Mouse (Mus musculus) kidney, adult 2 months (tissue): ENCODE measurements around the gene Gpc5. TPM values are rescaled to one million over a fixed set of nuclear protein-coding genes. Genes with fewer than 3 reads are reported as not detected.
A peak's percentile ranks its signal among the peaks of the same experiment; 100 is the strongest.

Experiments used
- DNase-seq: peaks from one replicate; pipeline ENCODE4 v3.0.0; 2021
- H3K27ac ChIP-seq: fragments of 200-500 bp; 2 replicates; pipeline ENCODE4 v1.5.1; 2012; ENCODE audit warnings: low read depth, low read length, control low read depth, inconsistent platforms; ENCODE audit not compliant: insufficient read depth
- H3K27me3 ChIP-seq: fragments of 200-500 bp; replicated peaks from 2 replicates; pipeline ENCODE4 v1.6.1; 2012; ENCODE audit warnings: mild to moderate bottlenecking, moderate library complexity, low read length, inconsistent platforms; ENCODE audit not compliant: control insufficient read depth, insufficient read depth
- H3K36me3 ChIP-seq: fragments of 200-500 bp; 2 replicates; pipeline ENCODE4 v1.6.1; 2012; ENCODE audit warnings: mild to moderate bottlenecking, moderate library complexity, low read length, inconsistent platforms; ENCODE audit not compliant: control insufficient read depth, insufficient read depth
- H3K4me1 ChIP-seq: fragments of 200-500 bp; 2 replicates; pipeline ENCODE4 v1.6.1; 2011; ENCODE audit warnings: low read length; ENCODE audit not compliant: control insufficient read depth, insufficient read depth
- H3K4me3 ChIP-seq: fragments of 200-500 bp; 2 replicates; pipeline ENCODE4 v1.5.1; 2011; ENCODE audit warnings: mild to moderate bottlenecking, low read depth, low read length, control low read depth; ENCODE audit not compliant: insufficient read depth
- CTCF ChIP-seq: fragments of 200-500 bp; conservative IDR thresholded peaks from 2 replicates; pipeline ENCODE4 v1.5.1; 2011; ENCODE audit warnings: low read depth, mild to moderate bottlenecking, control low read depth, low read length, moderate library complexity, mixed read lengths; ENCODE audit not compliant: insufficient read depth, insufficient read length
- POLR2A ChIP-seq: fragments of 200-500 bp; IDR thresholded peaks from one replicate; pipeline ENCODE4 v1.6.1; 2011; ENCODE audit warnings: low read depth, low read length, control low read depth
- WGBS: fragments of 180-500 bp; shearing (Covaris S2); methylation state at CpG from one replicate; pipeline ENCODE4 v1.1.7; 2018; 5-methylcytosine and 5-hydroxymethylcytosine counted together
- polyA plus RNA-seq: library from polyadenylated mRNA; depleted of rRNA; stranded (reverse); fragments of >200 nt; gene quantifications from 2 replicates; pipeline ENCODE4 v1.2.3, GENCODE M21; 2012

The Gpc5 gene
- polyA plus RNA-seq, 1 experiment = 0.69 TPM

DNA sequence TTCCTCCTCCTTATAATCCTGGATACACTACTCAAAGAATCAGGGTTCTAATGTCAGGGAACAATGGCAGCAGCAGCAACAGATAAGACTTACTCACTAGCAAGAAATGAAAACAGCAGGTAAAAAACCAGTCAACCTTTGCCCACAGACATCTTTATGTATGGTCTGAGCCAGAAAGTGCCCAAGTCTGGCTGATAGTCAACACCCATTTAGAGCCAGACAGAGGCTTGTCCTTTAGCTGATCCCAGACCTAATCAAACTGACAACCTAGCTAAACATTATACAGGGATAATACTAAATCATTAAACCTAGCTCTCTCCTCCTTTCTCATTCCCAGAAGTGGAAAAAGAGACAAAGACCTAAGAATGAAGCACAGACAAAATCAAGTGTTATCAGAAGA, 1225.5 kb downstream of the Gpc5 start:
- no peaks in the 10 kb centered on the region for H3K4me1 ChIP-seq
- no peak overlapping the region for H3K4me3 ChIP-seq
- H3K27ac ChIP-seq = no peak overlapping the region
- no peaks in the 10 kb centered on the region for H3K27me3 ChIP-seq
- TF ChIP-seq POLR2A (no peak), CTCF (no peak)
- no peaks in the 10 kb centered on the region for H3K36me3 ChIP-seq
- peak; percentile 51 for DNase-seq

DNA sequence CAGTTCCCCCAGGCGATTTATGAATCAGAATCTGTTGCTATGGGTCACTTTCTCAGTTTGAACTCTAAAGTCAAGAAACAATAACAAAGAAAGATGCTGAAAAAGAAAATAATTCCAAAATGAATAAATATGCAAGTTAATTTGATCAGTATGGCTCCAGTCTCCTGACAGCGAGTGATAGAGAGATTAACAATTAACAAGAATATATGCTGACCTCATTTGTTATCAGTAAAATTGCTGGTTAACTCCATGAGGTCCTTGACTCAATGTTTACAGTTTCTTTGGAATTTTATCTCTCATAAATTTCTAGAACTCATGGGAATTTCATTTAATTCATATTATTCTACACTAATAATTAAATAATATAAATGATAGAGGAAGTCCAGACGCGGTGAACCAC, 1244.2 kb downstream of the Gpc5 start:
- Histone ChIP-seq H3K4me3 (no peak overlapping the region), H3K4me1 (no peaks in the 10 kb centered on the region), H3K27ac (no peak overlapping the region), H3K27me3 (no peaks in the 10 kb centered on the region), H3K36me3 (no peaks in the 10 kb centered on the region)
- DNase-seq = no peak
- 76% methylated on average over 4 of the region's 4 CpGs for WGBS
- no peak for TF ChIP-seq POLR2A
- TF ChIP-seq CTCF = no peak

DNA sequence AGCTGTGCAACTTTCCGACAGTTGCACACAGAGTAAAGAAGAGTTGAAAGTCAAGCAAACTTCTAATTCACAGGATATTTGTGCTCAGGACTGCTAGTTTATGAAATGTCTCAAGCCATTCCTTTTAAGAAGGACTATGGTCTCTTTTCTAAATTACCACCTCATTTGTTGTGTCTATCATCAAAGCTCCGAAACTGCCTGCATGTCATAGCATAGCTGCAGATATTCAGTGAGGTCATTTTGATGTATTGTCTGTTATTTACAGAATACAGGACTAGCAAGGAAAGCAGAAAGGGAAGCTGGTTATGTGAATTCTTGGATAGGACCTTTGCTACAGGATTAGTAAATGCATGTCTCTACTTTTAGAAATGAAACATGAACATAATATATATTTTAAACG, 1246.4 kb downstream of the Gpc5 start:
- WGBS = 87% methylated on average over 3 of the region's 3 CpGs
- Histone ChIP-seq H3K27ac (no peak overlapping the region), H3K36me3 (no peaks in the 10 kb centered on the region), H3K4me1 (no peaks in the 10 kb centered on the region), H3K27me3 (no peaks in the 10 kb centered on the region), H3K4me3 (no peak overlapping the region)
- DNase-seq = no peak
- TF ChIP-seq CTCF = no peak
- no peak for TF ChIP-seq POLR2A

DNA sequence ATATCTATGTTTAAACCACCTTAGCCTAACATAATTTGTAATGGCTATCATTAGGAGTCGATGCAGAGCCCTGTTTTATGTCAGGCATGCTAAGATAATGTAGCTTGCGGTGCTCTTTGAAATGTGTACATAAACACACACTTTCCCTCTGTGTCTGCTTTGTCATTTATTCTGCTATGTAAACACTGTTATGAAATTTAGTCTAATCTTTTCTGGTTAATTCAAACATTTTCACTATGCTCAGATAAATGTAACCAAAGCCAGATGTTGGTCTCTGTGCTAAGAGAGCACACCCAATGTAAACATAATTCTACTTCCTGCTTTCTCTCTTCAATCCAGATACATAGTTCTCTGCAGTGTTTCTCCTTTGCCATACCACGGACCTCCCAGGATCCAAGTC, 1256.5 kb downstream of the Gpc5 start:
- Histone ChIP-seq H3K4me1 (no peaks in the 10 kb centered on the region), H3K27ac (no peak overlapping the region), H3K27me3 (no peaks in the 10 kb centered on the region), H3K36me3 (no peaks in the 10 kb centered on the region), H3K4me3 (no peak overlapping the region)
- WGBS = 78% methylated on average over 3 of the region's 3 CpGs
- DNase-seq = no peak
- TF ChIP-seq CTCF (no peak), POLR2A (no peak)

DNA sequence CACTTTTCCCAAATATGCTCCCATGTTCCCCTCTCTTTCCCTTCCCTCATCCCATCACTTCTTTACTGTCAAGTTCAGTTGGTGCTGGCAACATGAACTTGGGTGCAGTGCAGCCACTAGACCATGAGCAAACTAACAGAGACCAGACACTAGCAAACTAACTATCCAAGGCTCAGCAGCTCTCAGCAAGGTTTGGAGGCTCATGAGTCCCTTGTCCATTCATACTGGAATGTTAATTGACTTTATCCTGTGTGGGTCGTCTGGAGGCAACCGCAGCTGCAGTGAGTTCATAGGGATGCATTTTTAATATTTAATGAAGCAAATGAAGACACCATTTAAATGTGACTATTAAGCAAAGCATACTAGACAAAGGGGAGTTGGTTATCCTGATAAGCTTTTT, 1292.6 kb downstream of the Gpc5 start:
- DNase-seq = no peak
- H3K4me1 ChIP-seq = no peaks in the 10 kb centered on the region
- no peak for TF ChIP-seq CTCF
- TF ChIP-seq POLR2A = no peak
- H3K27ac ChIP-seq = no peak overlapping the region
- 64% methylated on average over 2 of the region's 2 CpGs for WGBS
- no peaks in the 10 kb centered on the region for H3K27me3 ChIP-seq
- no peak overlapping the region for H3K4me3 ChIP-seq
- H3K36me3 ChIP-seq = no peaks in the 10 kb centered on the region

DNA sequence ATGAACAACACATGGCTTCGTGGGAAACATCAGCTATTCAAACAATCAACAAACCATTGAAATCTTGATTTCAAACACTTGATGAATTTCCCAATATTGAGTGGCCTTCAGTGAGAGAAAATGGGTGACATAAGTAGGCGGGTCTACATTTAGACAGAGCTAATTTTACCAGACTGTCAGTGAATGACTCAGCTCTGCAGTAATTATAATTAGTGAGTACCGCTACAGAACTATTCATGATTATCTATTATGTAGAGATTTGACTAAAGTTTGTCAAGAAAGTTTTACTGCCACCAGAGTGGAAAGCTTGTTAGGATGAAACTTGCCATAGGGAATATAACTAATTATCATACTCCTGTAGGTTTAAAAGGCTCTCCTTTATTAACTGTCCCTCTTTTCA, 1323.5 kb downstream of the Gpc5 start:
- DNase-seq = no peak
- Histone ChIP-seq H3K4me1 (no peaks in the 10 kb centered on the region), H3K36me3 (no peaks in the 10 kb centered on the region), H3K27ac (no peak overlapping the region), H3K4me3 (no peak overlapping the region), H3K27me3 (no peaks in the 10 kb centered on the region)
- WGBS = 83% methylated on average over 3 of the region's 3 CpGs
- no peak for TF ChIP-seq CTCF
- no peak for TF ChIP-seq POLR2A

DNA sequence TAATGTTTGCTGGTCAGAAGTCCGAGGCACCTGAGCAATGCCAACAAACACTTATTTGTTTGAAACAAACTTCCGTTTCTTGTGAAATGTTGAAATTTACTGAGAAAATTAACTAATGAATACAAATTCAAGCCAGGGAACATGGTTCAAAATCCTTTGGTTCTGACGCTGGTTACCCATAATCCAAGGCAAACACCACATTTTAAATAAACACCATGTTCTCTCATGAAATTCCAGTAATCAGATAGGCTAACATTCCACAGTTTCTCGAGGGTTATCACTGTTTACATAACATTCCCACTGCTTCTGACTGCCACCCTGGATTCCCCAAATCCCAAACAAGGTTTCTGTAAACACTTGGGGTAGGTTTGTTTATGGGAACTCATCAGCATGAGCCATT, 1356.2 kb downstream of the Gpc5 start:
- Histone ChIP-seq H3K27me3 (no peaks in the 10 kb centered on the region), H3K4me3 (no peak overlapping the region), H3K4me1 (no peaks in the 10 kb centered on the region), H3K27ac (no peak overlapping the region), H3K36me3 (no peaks in the 10 kb centered on the region)
- no peak for DNase-seq
- TF ChIP-seq CTCF = no peak
- TF ChIP-seq POLR2A = no peak
- 51% methylated on average over 4 of the region's 4 CpGs for WGBS

DNA sequence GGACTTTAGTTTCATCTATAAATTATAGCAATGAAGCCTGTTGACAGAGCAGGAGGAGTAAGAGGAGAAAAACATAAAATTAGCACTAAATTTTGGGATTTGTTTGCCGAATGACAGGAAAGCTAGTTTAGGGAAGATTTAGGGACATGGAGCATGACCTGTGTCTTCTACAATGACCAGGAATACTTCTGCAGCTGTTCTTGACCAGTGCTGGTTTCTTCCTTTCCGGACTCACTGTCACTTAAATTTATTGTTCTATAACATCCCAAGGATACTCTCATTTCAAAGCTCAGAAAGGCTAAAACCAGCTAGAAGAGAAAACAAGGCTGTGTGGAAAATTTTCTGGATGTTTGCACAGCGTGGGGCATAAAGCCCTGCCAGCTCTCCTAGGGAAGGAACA, 1361.3 kb downstream of the Gpc5 start:
- Histone ChIP-seq H3K36me3 (no peaks in the 10 kb centered on the region), H3K4me1 (no peaks in the 10 kb centered on the region), H3K27me3 (no peaks in the 10 kb centered on the region), H3K4me3 (no peak overlapping the region), H3K27ac (no peak overlapping the region)
- TF ChIP-seq POLR2A = no peak
- TF ChIP-seq CTCF = no peak
- 22% methylated on average over 3 of the region's 3 CpGs for whole genome bisulfite sequencing
- no peak for DNase-seq
